Mouse (Mus musculus) layer of hippocampus, adult 9-11 months (tissue): Measurements from ENCODE around the gene Atic.
A peak's percentile ranks its signal among the peaks of the same experiment; 100 is the strongest.

Experiments
- DNase-seq: peaks from one replicate; pipeline ENCODE4 v3.0.0; 2022

Gene Atic

GRCm38 (mm10) chr1:71595365-71595764 is 38.4 kb downstream of the Atic start:
- no peak for DNase-seq

- no peak for DNase-seq
Observed at GRCm38 (mm10) chr1:71605751-71606150, 48.8 kb downstream of the Atic start.

- no peak for DNase-seq
Observed at GRCm38 (mm10) chr1:71606600-71607325, 49.8 kb downstream of the Atic start.

- no peak for DNase-seq
Observed at GRCm38 (mm10) chr1:71609057-71609775, 52.3 kb downstream of the Atic start.

- DNase-seq: no peak
Observed at GRCm38 (mm10) chr1:71609916-71610315, 53.0 kb downstream of the Atic start.

- DNase-seq: no peak
Observed at GRCm38 (mm10) chr1:71612256-71612655, 55.3 kb downstream of the Atic start.

GRCm38 (mm10) chr1:71614545-71615246 is 57.7 kb downstream of the Atic start:
- DNase-seq: peak; percentile 18

GRCm38 (mm10) chr1:71621526-71621925 is 64.6 kb downstream of the Atic start:
- no peak for DNase-seq

GRCm38 (mm10) chr1:71623625-71624024 is 66.7 kb downstream of the Atic start:
- DNase-seq: no peak
